Mouse (Mus musculus) midbrain, embryonic 16.5 days (tissue): ENCODE results near the gene Mcl1. TPM values are rescaled to one million over a fixed set of nuclear protein-coding genes. Genes with fewer than 3 reads are reported as not detected.

Source experiments
- ATAC-seq: fragments of 200-750 bp; cut with Nextera tagmentation; 2 replicates; pipeline ENCODE4 v1.8.0; 2017; ENCODE audit warnings: moderate TSS enrichment
- H3K27ac ChIP-seq: fragments of 300-500 bp; sonication (generic); 2 replicates; pipeline ENCODE4 v1.5.1; 2014; ENCODE audit warnings: mild to moderate bottlenecking, low read length, mixed read lengths
- H3K27me3 ChIP-seq: fragments of 300-500 bp; sonication (generic); 2 replicates; pipeline ENCODE4 v1.6.1; 2014; ENCODE audit warnings: low read depth, low read length, mixed read lengths; ENCODE audit not compliant: control insufficient read depth, insufficient read depth
- H3K36me3 ChIP-seq: fragments of 300-500 bp; sonication (generic); 2 replicates; pipeline ENCODE4 v1.6.1; 2014; ENCODE audit warnings: mild to moderate bottlenecking, low read length, moderate library complexity, mixed read lengths; ENCODE audit not compliant: control insufficient read depth, insufficient read depth
- H3K4me1 ChIP-seq: fragments of 300-500 bp; sonication (generic); 2 replicates; pipeline ENCODE4 v1.6.1; 2014; ENCODE audit warnings: mild to moderate bottlenecking, low read length, mixed read lengths; ENCODE audit not compliant: control insufficient read depth, insufficient read depth
- H3K4me2 ChIP-seq: fragments of 300-500 bp; sonication (generic); 2 replicates; pipeline ENCODE4 v1.6.1; 2014; ENCODE audit warnings: mild to moderate bottlenecking, low read length, mixed read lengths
- H3K4me3 ChIP-seq: fragments of 300-500 bp; sonication (generic); 2 replicates; pipeline ENCODE4 v1.5.1; 2014; ENCODE audit warnings: low read depth, mild to moderate bottlenecking, low read length, moderate library complexity, mixed read lengths
- H3K9ac ChIP-seq: fragments of 300-500 bp; sonication (generic); 2 replicates; pipeline ENCODE4 v1.6.1; 2014; ENCODE audit warnings: low read depth, low read length, mixed read lengths
- H3K9me3 ChIP-seq: fragments of 300-500 bp; sonication (generic); replicated peaks from 2 replicates; pipeline ENCODE4 v1.6.1; 2014; ENCODE audit warnings: mild to moderate bottlenecking, low read length, mixed read lengths; ENCODE audit not compliant: control insufficient read depth, poor library complexity, severe bottlenecking
- WGBS: fragments of 180-500 bp; shearing (Covaris S2); extraction: QIAGEN DNeasy Blood & Tissue Kit; methylation state at CpG from one replicate; pipeline ENCODE4 v1.1.7; 2014; 5-methylcytosine and 5-hydroxymethylcytosine counted together
- polyA plus RNA-seq: library from polyadenylated mRNA; unstranded; fragments of >200 nt; fragmentation: Nextera tagmentation; extraction: Ambion mirVana; gene quantifications from 2 replicates; pipeline ENCODE4 v1.2.1, GENCODE M21; 2015

The Mcl1 gene
- polyA plus RNA-seq, 1 experiment from 2014 or later = 37.9 TPM

DNA sequence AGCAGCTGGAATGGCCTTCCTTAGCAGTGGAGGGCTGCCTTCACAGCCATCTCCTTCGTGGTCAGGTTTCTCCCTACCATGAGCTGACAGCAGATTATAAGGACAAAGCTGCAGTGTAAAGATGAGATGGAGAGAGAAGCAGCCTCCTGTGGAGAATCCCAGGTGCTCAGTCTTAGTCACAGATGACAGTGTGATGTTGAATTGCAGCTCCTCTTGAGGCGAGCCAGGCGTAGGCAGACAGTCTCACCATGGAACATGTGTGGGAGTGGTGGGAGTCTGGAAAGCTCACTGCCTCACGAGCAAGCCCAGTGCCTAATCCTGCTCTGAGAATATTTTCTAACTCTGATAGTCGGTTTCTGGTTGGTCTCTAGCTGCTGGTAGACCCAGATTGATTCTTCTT, 30.8 kb upstream of the Mcl1 start:
- no peaks in the 10 kb centered on the region for H3K27me3 ChIP-seq
- no peak overlapping the region for H3K4me3 ChIP-seq
- no peak overlapping the region for H3K9ac ChIP-seq
- H3K4me2 ChIP-seq = no peak overlapping the region
- no peaks in the 10 kb centered on the region for H3K9me3 ChIP-seq
- ATAC-seq = no peak
- H3K27ac ChIP-seq = no peak overlapping the region
- peaks cover 20% of the 10 kb centered on the region for H3K4me1 ChIP-seq
- H3K36me3 ChIP-seq = peaks cover 34% of the 10 kb centered on the region
- WGBS = 91% methylated on average over 5 of the region's 5 CpGs

DNA sequence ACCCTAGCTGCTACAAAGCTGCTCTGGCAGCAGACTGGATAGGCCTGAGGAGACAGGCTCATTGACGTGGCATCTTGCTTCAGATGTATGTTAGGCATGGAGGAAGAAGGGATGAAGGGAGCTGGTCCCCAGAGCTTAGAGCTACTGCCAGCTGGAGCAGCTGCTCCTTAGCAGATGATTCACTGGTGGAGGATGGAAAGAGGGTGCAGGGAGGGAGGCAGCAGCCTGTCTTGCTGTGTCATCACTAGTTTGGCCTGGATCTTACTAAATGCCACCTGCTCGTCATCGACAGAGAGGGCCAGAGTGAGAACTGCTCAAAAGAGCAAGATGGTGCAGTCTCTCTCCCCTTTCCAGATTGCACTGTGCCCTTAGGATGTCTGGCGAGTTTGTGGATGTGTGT, 28.8 kb upstream of the Mcl1 start:
- no peak overlapping the region for H3K27ac ChIP-seq
- H3K9me3 ChIP-seq = no peaks in the 10 kb centered on the region
- H3K27me3 ChIP-seq = no peaks in the 10 kb centered on the region
- H3K4me2 ChIP-seq = no peak overlapping the region
- no peak overlapping the region for H3K4me3 ChIP-seq
- peaks cover 18% of the 10 kb centered on the region for H3K4me1 ChIP-seq
- WGBS = 88% methylated on average over 4 of the region's 4 CpGs
- H3K36me3 ChIP-seq = peaks cover 40% of the 10 kb centered on the region
- no peak for ATAC-seq
- no peak overlapping the region for H3K9ac ChIP-seq

- ATAC-seq = no peak
- peaks cover 42% of the 10 kb centered on the region for H3K36me3 ChIP-seq
- H3K9ac ChIP-seq = no peak overlapping the region
- peaks cover 15% of the 10 kb centered on the region for H3K4me1 ChIP-seq
- H3K27ac ChIP-seq = no peak overlapping the region
- H3K4me3 ChIP-seq = no peak overlapping the region
- H3K27me3 ChIP-seq = no peaks in the 10 kb centered on the region
- no peaks in the 10 kb centered on the region for H3K9me3 ChIP-seq
- WGBS = 84% methylated on average over 3 of the region's 3 CpGs
- no peak overlapping the region for H3K4me2 ChIP-seq
These were observed 27.7 kb upstream of the Mcl1 start for GRCm38 (mm10) chr3:95630856-95631255.

DNA sequence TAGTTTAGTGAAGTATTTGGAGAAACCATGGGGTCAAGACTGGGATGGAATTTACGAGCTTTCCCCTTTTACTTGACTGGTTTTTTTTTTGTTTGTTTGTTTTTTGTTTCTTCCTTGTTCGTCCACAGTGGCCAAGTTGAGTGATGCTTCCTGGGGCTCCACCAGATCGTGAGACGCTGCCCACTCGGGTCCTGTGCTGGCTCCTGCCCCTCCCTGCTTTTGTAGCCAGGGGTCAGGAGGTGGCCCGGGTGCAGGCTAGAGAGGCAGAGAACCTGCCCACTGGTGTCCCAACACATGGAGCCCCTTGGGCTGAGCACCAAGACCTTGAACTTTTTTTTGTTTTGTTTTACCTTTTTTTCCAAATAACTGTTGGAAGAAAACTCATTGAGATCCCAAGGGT, 27.3 kb upstream of the Mcl1 start:
- H3K9ac ChIP-seq = no peak overlapping the region
- H3K4me1 ChIP-seq = peaks cover 10% of the 10 kb centered on the region
- H3K27ac ChIP-seq = no peak overlapping the region
- WGBS = 82% methylated on average over 6 of the region's 6 CpGs
- H3K36me3 ChIP-seq = peaks cover 42% of the 10 kb centered on the region
- no peaks in the 10 kb centered on the region for H3K27me3 ChIP-seq
- H3K9me3 ChIP-seq = no peaks in the 10 kb centered on the region
- no peak overlapping the region for H3K4me2 ChIP-seq
- ATAC-seq = no peak
- no peak overlapping the region for H3K4me3 ChIP-seq

DNA sequence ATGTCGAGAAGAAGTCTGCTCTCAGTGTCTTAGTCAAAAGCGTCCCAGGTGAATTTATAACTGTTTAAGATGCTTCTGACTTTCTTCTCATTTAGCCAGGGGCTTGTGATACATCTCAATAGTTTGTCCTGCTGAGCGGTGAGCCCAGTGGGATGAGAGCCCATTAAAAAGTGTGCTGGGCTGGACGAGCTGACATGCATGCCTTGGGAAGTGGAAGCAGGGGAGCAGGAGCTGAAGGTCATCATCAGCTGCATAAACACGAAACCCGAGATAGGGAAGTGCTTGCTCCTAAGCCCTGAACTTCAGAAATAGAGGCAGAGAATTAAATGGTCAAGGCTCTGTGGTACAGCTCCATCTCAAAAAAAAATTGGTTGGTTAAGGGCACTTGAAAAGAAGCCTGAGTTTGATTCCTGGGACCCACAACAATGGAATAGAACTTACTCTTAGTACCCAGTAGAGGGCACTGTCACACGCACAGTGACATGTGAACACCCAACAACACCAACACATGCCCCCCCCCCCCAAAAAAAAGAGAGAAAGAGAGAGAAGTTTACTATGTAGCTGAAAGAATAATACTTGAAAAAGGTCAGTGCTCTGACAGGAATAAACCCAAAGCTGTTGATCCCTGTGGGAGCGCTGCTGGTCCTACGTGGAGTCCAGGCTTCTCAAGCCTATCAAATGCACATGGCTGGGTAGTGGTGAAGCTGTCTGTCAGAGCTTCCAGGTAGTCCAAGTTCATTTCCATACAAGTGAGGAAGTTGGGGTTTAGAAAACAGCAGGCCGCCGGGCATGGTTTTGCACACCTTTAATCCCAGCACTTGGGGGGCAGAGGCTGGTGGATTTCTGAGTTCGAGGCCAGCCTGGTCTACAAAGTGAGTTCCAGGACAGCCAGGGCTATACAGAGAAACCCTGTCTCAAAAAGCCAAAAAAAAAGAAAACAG, 25.7 kb upstream of the Mcl1 start:
- peaks cover 32% of the 10 kb centered on the region for H3K36me3 ChIP-seq
- H3K9ac ChIP-seq = no peak overlapping the region
- ATAC-seq = no peak

DNA sequence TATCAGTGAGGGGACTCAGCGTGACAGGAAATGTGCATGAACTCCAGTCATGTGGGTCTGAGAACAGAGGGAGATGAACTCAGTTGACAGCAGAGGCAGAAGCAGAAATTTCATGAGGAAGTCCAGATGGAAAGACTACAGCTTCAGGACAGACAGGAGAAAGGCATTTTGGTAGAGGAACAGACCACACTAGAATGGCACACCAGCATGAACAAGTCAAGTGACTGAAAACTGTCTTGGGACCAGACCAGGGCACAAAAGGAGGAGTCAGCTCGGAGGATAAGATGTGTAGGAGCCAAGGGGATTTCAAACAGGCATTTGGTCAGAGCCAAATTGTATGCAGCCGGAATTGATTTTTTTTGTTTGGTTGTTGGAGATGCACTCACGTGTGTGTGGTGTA, 23.0 kb upstream of the Mcl1 start:
- Histone ChIP-seq H3K27ac (no peak overlapping the region), H3K9ac (no peak overlapping the region), H3K4me3 (no peak overlapping the region), H3K36me3 (peaks cover 8% of the 10 kb centered on the region; the same call in 1 of the 2 replicates), H3K4me2 (no peak overlapping the region), H3K9me3 (no peaks in the 10 kb centered on the region), H3K27me3 (no peaks in the 10 kb centered on the region), H3K4me1 (no peaks in the 10 kb centered on the region)
- WGBS = 86% methylated on average over 4 of the region's 4 CpGs
- no peak for ATAC-seq

More for the DNA sequence above, 25.7 kb upstream of the Mcl1 start:
- Histone ChIP-seq H3K27me3 (no peaks in the 10 kb centered on the region), H3K9me3 (no peaks in the 10 kb centered on the region), H3K4me1 (no peaks in the 10 kb centered on the region; the same call in 1 of the 2 replicates), H3K27ac (no peak overlapping the region), H3K4me2 (no peak overlapping the region), H3K4me3 (no peak overlapping the region)
- 80% methylated on average over 12 of the region's 12 CpGs for WGBS

DNA sequence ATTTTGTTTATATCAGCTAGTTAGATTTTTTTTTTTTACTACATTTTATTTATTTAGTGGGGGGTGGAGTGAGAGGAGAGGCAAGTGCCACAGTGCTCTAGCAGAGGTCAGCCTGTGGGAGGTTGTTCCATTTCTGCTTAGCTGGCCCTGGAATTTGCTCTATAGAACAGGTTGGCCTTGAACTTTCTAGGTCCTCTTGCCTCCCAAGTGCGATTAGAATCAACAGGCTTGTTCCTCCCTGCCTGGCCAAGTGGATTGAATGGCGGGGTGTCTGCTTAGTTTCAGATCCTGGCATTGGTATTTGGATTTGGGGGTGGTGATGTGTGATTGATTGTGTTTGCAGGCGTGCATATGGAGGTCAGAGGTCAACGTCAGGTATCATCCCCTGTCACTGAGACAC, 22.5 kb upstream of the Mcl1 start:
- Histone ChIP-seq H3K9ac (no peak overlapping the region), H3K27me3 (no peaks in the 10 kb centered on the region), H3K9me3 (no peaks in the 10 kb centered on the region), H3K4me3 (no peak overlapping the region), H3K4me2 (no peak overlapping the region), H3K4me1 (no peaks in the 10 kb centered on the region), H3K27ac (no peak overlapping the region), H3K36me3 (peaks cover 8% of the 10 kb centered on the region; the same call in 1 of the 2 replicates)
- ATAC-seq = no peak
- WGBS = 89% methylated on average over 4 of the region's 4 CpGs

DNA sequence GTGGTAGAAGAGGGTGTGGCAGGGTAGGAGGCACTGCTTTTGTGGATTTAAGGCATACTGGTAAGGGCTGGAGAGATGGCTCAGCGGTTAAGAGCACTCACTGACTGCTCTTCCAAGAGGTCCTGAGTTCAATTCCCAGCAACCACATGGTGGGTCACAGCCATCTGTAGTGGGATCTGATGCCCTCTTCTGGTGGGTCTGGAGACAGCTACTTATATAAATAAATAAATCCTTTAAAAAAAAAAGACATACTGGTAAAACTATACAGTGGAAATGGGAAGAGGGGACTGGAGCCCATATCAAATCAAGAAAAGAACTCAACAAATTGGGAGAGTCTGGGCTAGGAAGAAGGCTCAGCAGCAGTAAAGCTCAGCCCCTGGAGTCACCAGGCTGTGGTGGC, 18.9 kb upstream of the Mcl1 start:
- H3K4me2 ChIP-seq = no peak overlapping the region
- H3K27ac ChIP-seq = no peak overlapping the region
- 96% methylated on average over 1 of the region's 1 CpGs for WGBS
- H3K4me1 ChIP-seq = no peaks in the 10 kb centered on the region
- no peaks in the 10 kb centered on the region for H3K9me3 ChIP-seq
- no peak overlapping the region for H3K4me3 ChIP-seq
- no peak for ATAC-seq
- no peak overlapping the region for H3K9ac ChIP-seq
- peaks cover 2% of the 10 kb centered on the region; the same call in 1 of the 2 replicates for H3K36me3 ChIP-seq
- no peaks in the 10 kb centered on the region for H3K27me3 ChIP-seq

DNA sequence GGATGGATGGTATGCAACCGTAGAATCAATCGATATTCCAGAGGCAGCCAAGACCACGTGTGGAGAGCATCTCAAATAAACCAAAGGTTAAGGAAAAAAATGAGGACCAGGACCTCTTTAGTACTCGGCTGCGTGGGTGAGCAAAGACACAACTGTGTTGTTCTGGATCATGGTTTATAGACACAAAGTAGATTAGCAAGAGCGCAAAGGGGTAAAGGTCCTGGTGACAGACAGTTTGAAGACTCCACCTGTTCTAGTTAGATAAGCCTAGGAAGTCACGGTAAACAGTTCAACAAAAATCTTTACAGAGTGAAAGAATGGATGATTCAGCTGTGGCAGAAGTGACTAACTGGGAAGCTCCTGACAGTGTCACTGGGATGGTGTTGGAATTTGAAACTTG, 15.5 kb upstream of the Mcl1 start:
- H3K9ac ChIP-seq = no peak overlapping the region
- H3K4me3 ChIP-seq = no peak overlapping the region
- H3K9me3 ChIP-seq = no peaks in the 10 kb centered on the region
- no peaks in the 10 kb centered on the region for H3K27me3 ChIP-seq
- no peaks in the 10 kb centered on the region for H3K4me1 ChIP-seq
- no peak for ATAC-seq
- H3K4me2 ChIP-seq = no peak overlapping the region
- WGBS = 90% methylated on average over 7 of the region's 7 CpGs
- H3K27ac ChIP-seq = no peak overlapping the region
- H3K36me3 ChIP-seq = no peaks in the 10 kb centered on the region
